Mouse (Mus musculus) CD4-positive, CD25-positive, alpha-beta regulatory T cell, adult 9 weeks (primary cell): ENCODE results near the gene Bloc1s5. TPM values are rescaled to one million over a fixed set of nuclear protein-coding genes. Genes with fewer than 3 reads are reported as not detected.

Experiments
- polyA plus RNA-seq: library from polyadenylated mRNA; unstranded; fragments of 100-300 nt; shearing (Covaris generic); gene quantifications from one replicate; pipeline ENCODE4 v1.2.1, GENCODE M21; 2017

The Bloc1s5 gene
- polyA plus RNA-seq: 11.0 TPM

GRCm38 (mm10) chr13:38634800-38635269 is at the start of gene Bloc1s5:
Bloc1s5 (minus strand) TSS chr13:38635109.

DNA sequence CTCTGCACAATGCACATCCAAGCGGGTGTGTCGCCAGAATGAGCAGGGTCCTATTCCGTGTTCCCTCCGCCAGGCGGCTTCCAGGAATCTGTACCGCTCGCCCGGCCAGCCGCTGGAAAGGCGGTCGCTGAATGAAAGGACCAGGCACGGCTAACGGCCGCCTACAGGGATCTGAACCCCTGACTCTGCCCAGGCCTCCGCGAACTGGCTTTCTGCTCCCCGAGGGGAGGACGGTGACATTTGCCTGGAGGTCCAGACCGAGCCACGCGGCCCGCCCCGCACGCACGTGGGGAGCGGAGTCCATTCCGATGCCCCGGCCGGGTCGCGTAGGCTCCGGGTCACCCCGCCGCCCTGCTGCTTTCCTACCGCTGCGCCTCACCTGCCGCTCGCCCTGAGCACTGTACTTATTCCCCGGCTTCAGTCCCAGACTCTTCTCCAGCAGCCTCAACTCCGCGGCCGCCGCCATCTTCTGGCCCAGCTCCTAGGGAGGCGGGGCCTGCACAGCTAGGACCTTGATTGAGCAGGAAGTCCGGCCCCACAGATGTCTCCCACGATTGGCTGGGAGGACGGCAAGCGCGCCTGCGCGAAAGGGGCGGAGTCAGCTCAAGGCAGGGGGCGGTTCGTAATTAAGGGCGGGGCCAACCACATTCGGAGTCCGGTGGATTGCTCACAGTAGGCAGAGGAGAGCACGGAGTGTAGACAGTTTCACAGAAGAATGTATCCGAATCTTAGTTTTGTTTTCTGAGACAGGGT is 23.8 kb upstream of the Bloc1s5 start, which contains the start of gene Eef1e1:
Gene Eef1e1, minus strand, starts transcription at position 531 of the 753 bp plus-strand sequence.

Other genes with a start within 250 kb of the Bloc1s5 start
- 15.4 TPM for gene Txndc5, start 106.3 kb downstream of the Bloc1s5 start, polyA plus RNA-seq
- gene Eef1e1, start 23.9 kb upstream of the Bloc1s5 start, polyA plus RNA-seq: 42.7 TPM